Mouse (Mus musculus) heart, embryonic 11.5 days (tissue): ENCODE data around the gene Creld1. TPM values are rescaled to one million over a fixed set of nuclear protein-coding genes. Genes with fewer than 3 reads are reported as not detected.
A peak's percentile ranks its signal among the peaks of the same experiment; 100 is the strongest.

ENCODE experiments used
- ATAC-seq: fragments of 200-750 bp; cut with Nextera tagmentation; replicated peaks from 2 replicates; pipeline ENCODE4 v1.8.0; 2017; ENCODE audit warnings: moderate library complexity; ENCODE audit not compliant: insufficient number of reproducible peaks, low FRiP score, low TSS enrichment
- H3K27ac ChIP-seq: fragments of 300-500 bp; sonication (generic); 2 replicates; pipeline ENCODE4 v1.5.1; 2014; ENCODE audit warnings: mild to moderate bottlenecking, low read depth, low read length
- H3K27me3 ChIP-seq: fragments of 300-500 bp; sonication (generic); 2 replicates; pipeline ENCODE4 v1.6.1; 2014; ENCODE audit warnings: mild to moderate bottlenecking, low read length, mixed read lengths; ENCODE audit not compliant: control insufficient read depth, insufficient read depth
- H3K36me3 ChIP-seq: fragments of 300-500 bp; sonication (generic); 2 replicates; pipeline ENCODE4 v1.6.1; 2014; ENCODE audit warnings: mild to moderate bottlenecking, low read length, moderate library complexity, mixed read lengths; ENCODE audit not compliant: control insufficient read depth, insufficient read depth
- H3K4me1 ChIP-seq: fragments of 300-500 bp; sonication (generic); 2 replicates; pipeline ENCODE4 v1.6.1; 2014; ENCODE audit warnings: low read length; ENCODE audit not compliant: control insufficient read depth, insufficient read depth
- H3K4me2 ChIP-seq: fragments of 300-500 bp; sonication (generic); 2 replicates; pipeline ENCODE4 v1.6.1; 2014; ENCODE audit warnings: mild to moderate bottlenecking, moderate library complexity
- H3K4me3 ChIP-seq: fragments of 300-500 bp; sonication (generic); 2 replicates; pipeline ENCODE4 v1.5.1; 2014; ENCODE audit warnings: low read depth, low read length
- H3K9ac ChIP-seq: fragments of 300-500 bp; sonication (generic); 2 replicates; pipeline ENCODE4 v1.6.1; 2014; ENCODE audit warnings: mild to moderate bottlenecking, low read depth, low read length, moderate library complexity
- H3K9me3 ChIP-seq: fragments of 300-500 bp; sonication (generic); replicated peaks from 2 replicates; pipeline ENCODE4 v1.6.1; 2016; ENCODE audit warnings: low read length; ENCODE audit not compliant: control insufficient read depth
- WGBS: fragments of 180-500 bp; shearing (Covaris S2); extraction: QIAGEN DNeasy Blood & Tissue Kit; methylation state at CpG from one replicate; pipeline ENCODE4 v1.1.7; 2014; ENCODE audit not compliant: insufficient replicate concordance; 5-methylcytosine and 5-hydroxymethylcytosine counted together
- polyA plus RNA-seq: library from polyadenylated mRNA; unstranded; fragments of >200 nt; fragmentation: Nextera tagmentation; extraction: Ambion mirVana; gene quantifications from 2 replicates; pipeline ENCODE4 v1.2.1, GENCODE M21; 2014

Creld1 gene
- polyA plus RNA-seq, 1 experiment from 2014 or later: 31.1 TPM

DNA sequence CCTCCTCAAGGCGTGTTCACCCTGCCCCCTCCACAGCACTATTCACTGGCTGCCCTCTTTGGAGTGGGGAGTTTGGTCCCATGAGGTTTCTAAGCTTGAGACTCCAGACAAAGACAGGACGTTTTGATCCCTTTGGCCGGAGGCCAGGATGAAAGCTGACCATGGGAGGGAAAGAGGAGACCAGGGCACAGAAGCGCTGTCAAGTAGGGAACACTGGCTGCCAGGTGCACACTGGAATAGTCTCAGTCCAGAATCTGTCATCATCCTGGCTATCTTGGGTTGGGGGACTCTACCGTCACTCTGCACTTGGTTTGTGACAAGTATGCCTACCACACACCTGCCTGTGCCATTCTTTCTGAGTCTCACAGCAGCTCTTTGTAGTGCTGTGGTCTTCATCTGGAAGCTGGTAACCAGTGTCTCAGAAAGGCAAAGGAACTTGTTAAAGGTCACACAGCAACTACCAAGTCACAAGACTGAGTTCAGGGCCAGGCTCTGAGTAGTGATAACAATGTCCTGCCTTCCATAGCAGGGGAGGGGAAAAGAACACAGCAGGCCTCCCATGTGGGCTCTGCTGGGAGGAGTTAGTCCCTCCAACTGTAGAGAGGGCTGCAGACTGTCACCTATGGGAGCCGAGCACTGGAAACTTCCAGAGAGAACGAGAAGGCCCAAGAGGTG lies 25.3 kb downstream of the Creld1 start:
- ATAC-seq: no peak
- Histone ChIP-seq H3K4me1 (no peaks in the 10 kb centered on the region), H3K4me3 (no peak overlapping the region), H3K27ac (no peak overlapping the region), H3K27me3 (no peaks in the 10 kb centered on the region), H3K36me3 (no peaks in the 10 kb centered on the region; the same call in 1 of the 2 replicates), H3K4me2 (no peak overlapping the region), H3K9me3 (no peaks in the 10 kb centered on the region), H3K9ac (no peak overlapping the region)
- WGBS: 49% methylated on average over 7 of the region's 7 CpGs

DNA sequence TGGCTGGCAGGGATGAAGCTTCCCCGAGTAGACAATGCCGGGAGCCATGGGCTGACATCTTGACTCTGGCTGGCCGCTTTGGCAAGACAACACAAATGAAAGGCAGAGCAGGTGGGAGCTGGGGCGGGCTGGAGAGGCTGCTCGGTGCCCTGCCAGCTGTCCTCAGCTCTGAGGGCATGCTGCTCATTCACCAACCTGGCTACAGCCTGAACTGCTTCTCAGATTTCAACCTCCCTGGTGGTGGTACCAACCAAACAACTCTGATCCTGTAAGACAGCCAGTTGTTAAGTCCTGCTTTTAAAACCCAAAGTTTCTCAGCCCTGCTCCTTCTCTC lies 25.8 kb downstream of the Creld1 start:
- H3K4me2 ChIP-seq: no peak overlapping the region
- no peaks in the 10 kb centered on the region for H3K9me3 ChIP-seq
- peaks cover 4% of the 10 kb centered on the region for H3K36me3 ChIP-seq
- ATAC-seq: no peak
- H3K9ac ChIP-seq: no peak overlapping the region
- no peak overlapping the region for H3K27ac ChIP-seq
- no peak overlapping the region for H3K4me3 ChIP-seq
- H3K27me3 ChIP-seq: no peaks in the 10 kb centered on the region
- WGBS: 60% methylated on average over 5 of the region's 5 CpGs
- no peaks in the 10 kb centered on the region for H3K4me1 ChIP-seq

DNA sequence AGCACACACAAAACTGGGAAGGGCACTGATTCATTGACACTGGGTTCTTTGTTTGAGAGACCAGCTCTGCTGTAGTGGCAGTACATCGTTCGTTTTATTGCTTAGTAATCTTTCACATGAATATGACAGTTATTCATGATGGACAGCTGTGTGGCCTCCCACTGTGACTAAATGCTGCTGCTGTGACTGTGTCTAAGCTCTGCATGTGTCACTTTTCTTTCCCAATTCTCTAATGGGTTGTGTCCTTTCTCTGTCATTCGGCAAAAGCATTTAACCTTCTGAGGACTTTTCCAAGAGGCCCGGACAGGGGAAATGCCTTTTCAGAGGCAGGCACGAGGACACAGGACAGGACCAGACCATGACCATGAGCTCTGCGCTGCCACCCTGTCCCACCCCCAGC lies 30.8 kb downstream of the Creld1 start:
- Histone ChIP-seq H3K4me2 (no peak overlapping the region), H3K4me1 (no peaks in the 10 kb centered on the region), H3K27me3 (no peaks in the 10 kb centered on the region), H3K4me3 (no peak overlapping the region), H3K9ac (no peak overlapping the region), H3K27ac (no peak overlapping the region), H3K36me3 (peaks cover 46% of the 10 kb centered on the region), H3K9me3 (peaks cover 7% of the 10 kb centered on the region; the same call in 1 of the 2 replicates)
- 91% methylated on average over 6 of the region's 6 CpGs for WGBS
- no peak for ATAC-seq

DNA sequence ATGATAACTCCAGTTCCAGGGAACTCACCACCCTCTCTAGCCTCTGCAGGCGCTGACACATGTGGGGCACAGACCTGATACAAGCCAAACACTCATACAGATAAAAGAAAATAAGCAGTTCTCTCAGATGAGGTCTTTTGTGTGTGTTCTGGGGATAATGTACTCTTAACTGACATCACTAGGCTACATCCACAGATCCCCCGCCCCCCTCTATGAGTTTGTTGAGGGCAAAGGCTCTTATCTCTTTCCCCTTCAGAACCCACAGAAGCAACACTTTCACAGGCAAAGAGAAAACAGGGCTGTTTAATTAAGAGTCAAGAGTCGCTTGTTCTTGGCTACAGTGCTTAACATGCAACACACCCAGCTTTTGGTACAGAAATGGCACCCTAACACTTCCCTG lies 31.5 kb downstream of the Creld1 start:
- no peaks in the 10 kb centered on the region for H3K4me1 ChIP-seq
- no peak overlapping the region for H3K9ac ChIP-seq
- H3K9me3 ChIP-seq: peaks cover 7% of the 10 kb centered on the region; the same call in 1 of the 2 replicates
- H3K4me2 ChIP-seq: no peak overlapping the region
- peaks cover 51% of the 10 kb centered on the region for H3K36me3 ChIP-seq
- H3K4me3 ChIP-seq: no peak overlapping the region
- 95% methylated on average over 3 of the region's 3 CpGs for whole genome bisulfite sequencing
- ATAC-seq: no peak
- H3K27me3 ChIP-seq: no peaks in the 10 kb centered on the region
- H3K27ac ChIP-seq: no peak overlapping the region

DNA sequence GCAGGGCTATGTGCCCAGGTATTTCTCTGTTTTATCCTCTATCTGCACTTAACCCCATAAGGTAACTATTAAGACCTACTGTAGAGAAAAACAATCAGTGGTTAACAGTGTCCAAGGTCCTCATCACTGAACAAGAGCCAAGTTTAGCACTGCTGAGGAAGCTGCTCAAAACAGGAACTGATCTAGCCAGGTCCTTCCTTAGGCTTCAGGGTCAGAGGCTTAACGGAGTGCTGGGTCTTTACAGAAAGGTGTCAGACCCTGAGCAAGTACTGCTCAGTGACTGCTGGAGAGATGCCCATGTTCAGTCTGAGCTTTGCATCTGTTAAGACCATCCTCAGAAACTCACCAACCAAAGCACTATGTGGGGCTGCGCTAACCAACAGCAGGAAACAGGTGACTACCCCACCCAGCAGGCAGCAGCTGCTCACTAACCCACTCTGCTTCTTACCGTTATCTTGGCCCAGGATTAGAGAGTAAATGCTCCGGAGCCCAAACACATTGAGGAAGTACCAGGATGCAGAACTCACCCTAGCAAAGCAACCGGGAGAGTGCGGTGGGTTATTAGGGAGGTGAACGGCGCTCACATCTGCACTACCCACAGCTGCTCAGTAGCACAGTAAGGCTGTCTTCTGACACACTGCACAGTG lies 34.5 kb downstream of the Creld1 start:
- peaks cover 66% of the 10 kb centered on the region for H3K36me3 ChIP-seq

DNA sequence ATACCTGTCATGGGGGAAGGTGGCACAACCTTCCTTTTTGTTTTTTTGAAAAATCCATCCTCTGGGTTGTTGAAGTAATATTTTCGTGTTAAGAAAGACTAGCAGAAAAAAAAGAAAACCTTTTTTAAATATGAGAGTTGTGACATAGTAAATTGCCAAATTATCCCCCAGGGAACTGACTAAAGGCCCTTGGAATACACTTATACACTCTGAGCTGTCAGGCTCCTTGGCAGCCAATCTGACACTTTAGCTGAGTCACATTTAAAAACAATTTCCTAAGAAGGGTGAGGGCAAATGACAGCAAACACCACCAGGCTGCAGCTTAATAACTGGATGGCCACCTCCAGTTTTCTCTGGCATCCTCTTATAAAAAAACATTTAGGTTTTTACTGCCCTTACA lies 39.2 kb downstream of the Creld1 start:
- no peak overlapping the region for H3K4me2 ChIP-seq
- no peak overlapping the region for H3K27ac ChIP-seq
- no peaks in the 10 kb centered on the region for H3K4me1 ChIP-seq
- no peak overlapping the region for H3K4me3 ChIP-seq
- H3K36me3 ChIP-seq: peaks cover 35% of the 10 kb centered on the region
- 70% methylated on average over 1 of the region's 1 CpGs for WGBS
- no peaks in the 10 kb centered on the region for H3K27me3 ChIP-seq
- no peaks in the 10 kb centered on the region for H3K9me3 ChIP-seq
- H3K9ac ChIP-seq: no peak overlapping the region
- ATAC-seq: no peak

More for the DNA sequence above, 34.5 kb downstream of the Creld1 start:
- Histone ChIP-seq H3K9me3 (peaks cover 7% of the 10 kb centered on the region; the same call in 1 of the 2 replicates), H3K27me3 (no peaks in the 10 kb centered on the region), H3K9ac (no peak overlapping the region), H3K4me3 (no peak overlapping the region), H3K4me2 (no peak overlapping the region), H3K27ac (no peak overlapping the region), H3K4me1 (no peaks in the 10 kb centered on the region)
- 90% methylated on average over 8 of the region's 8 CpGs for WGBS
- no peak for ATAC-seq

DNA sequence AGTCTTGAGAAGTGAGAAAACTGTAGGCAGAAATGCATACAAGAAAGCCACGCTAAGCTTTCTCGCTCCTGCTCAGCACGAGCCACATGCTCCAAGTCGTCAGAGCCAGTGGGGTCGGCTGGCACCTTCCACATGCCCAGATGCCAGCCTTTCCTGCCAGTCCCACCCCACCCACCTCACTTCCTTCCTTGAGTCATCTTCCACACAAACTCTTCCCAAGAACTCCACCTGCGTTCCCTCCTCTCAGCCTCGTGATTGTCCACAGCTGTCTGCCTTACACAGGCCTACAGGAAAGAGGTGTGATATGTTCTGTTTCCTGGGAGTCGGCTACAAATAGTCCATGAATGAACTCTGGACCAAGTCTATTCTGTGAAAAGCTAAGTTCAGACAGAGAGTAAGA lies 40.3 kb downstream of the Creld1 start:
- WGBS: 84% methylated on average over 8 of the region's 8 CpGs
- Histone ChIP-seq H3K27me3 (no peaks in the 10 kb centered on the region), H3K9me3 (no peaks in the 10 kb centered on the region), H3K27ac (no peak overlapping the region), H3K4me2 (no peak overlapping the region), H3K4me1 (no peaks in the 10 kb centered on the region), H3K36me3 (peaks cover 26% of the 10 kb centered on the region), H3K9ac (no peak overlapping the region), H3K4me3 (no peak overlapping the region)
- no peak for ATAC-seq

DNA sequence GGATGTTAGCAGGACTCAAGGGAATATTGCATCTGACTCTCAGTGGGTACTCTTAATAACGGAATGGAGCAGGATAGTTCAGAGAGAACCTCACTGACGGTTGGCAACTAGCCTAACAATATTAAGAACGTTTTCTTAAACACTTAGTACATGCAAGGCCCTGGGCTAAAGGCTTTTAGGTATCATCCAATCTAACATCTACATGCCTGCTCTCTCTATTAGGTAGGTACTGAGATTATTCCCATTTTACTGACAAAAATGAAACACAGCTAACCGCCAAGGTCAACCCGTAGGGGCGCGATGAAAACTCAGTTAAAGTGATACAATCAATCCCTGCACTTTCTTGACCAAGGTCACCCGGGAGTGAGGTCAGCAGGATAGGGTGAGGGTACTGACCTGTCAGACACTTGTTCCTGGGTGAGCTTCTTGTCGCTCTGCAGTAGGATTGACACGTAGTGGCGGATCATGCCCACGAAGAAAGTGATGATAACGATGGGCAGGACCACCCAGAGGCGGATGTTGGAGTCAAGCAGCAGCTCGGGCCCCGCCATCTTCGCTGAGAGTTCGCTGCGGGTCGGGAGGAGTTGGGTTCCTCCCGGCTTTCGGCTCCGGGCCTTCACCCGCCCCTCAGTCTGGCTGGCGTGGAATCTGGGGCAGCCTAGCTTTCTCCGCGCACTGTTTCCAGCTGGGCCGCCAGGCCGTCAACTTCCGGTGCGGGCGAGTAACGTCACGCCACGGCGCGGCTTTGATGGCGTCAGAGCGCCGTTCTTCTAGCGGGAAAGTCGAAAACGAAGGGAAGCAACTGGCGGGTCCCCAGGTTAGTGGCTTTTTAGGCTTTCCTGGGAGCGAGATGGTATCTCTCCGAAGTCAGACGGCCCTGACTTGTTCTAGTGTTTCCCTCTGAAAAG lies 48.1 kb downstream of the Creld1 start, which contains the start of the genes Emc3 and Fancd2:
Gene Emc3, minus strand, starts transcription at position 721 of the 908 bp plus-strand sequence.
Gene Fancd2, plus strand, starts transcription at position 751 of the 908 bp plus-strand sequence.
- Histone ChIP-seq H3K9ac (peak within 1 kb of the TSS; percentile 77), H3K4me3 (peak within 1 kb of the TSS; percentile 64), H3K9me3 (no peaks in the 10 kb centered on the region), H3K27me3 (no peaks in the 10 kb centered on the region), H3K4me1 (peaks cover 12% of the 10 kb centered on the region), H3K36me3 (no peaks in the 10 kb centered on the region), H3K27ac (peak within 1 kb of the TSS; percentile 54; the same call in 1 of the 2 replicates), H3K4me2 (peak within 1 kb of the TSS; percentile 66)
- ATAC-seq: peak; percentile 74; the same call in 1 of the 2 replicates
- WGBS: under 1% methylated on average over 47 of the region's 47 CpGs
